Mouse (Mus musculus): ENCODE measurements around the gene Tmem107. TPM values are rescaled to one million over a fixed set of nuclear protein-coding genes. Genes with fewer than 3 reads are reported as not detected.

The Tmem107 gene
- 10 to 100 TPM; 14.2 to 16.9 TPM for total RNA-seq (2021)
- long read RNA-seq, experiment 1, transcript Tmem107-201 (5 exons, 779 nt), result major isoform, 10 of 13 reads
- long read RNA-seq, experiment 1, partial matches to known transcripts, result 1 of 13 reads
- long read RNA-seq, experiment 1, other reads (novel, unspliced or antisense), result 2 of 13 reads
- long read RNA-seq, experiment 2, transcript Tmem107-201 (5 exons, 779 nt), result major isoform, 5 of 16 reads
- long read RNA-seq, experiment 2, partial matches to known transcripts, result 5 of 16 reads
- long read RNA-seq, experiment 2, other reads (novel, unspliced or antisense), result 2 of 16 reads

DNA sequence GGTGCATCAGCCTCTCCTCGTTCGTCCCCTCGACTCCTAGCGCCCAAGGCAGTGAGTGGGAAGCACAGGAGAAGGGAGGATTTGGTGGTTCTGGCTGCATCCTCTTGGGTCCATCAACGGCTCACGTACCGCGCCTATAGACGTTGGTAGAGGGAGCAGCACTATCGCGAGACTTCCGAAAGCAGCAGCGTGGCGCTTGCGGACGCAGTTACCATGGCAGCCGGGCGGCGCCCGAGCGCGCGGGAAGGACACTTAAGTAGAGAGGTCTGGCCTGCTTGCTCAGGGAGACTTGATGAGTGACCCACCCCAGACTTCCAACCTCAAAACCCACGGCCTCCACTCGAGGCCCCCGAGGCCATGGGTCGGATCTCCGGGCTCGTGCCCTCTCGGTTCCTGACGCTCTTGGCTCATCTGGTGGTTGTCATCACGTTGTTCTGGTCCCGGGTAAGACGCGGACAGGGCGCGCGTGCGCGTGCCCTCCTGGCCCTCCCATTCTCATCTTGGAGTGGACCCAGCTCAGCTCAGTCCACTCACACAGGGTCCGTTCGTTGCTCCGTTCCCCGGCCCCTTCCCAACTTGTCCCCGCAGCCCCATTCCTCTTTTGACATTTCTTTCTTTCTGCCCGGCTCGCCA lies at the start of gene Tmem107:
Gene Tmem107, plus strand, starts transcription at position 217 of the 633 bp plus-strand sequence.
- peak; percentile 94 to 95 for DNase-seq (ENCODE audit: low spot score in 2 of 2)
- intact Hi-C loops (cut with DNase I), result loop anchor here (2.0 kb wide), 1 partner anchor 16 kb away; no protein-coding TSS in a partner anchor

GRCm38 (mm10) chr11:69026562-69026961 lies 44.0 kb upstream of the Tmem107 start:
- intact Hi-C loops (cut with DNase I), result no loop called here
- DNase-seq (ENCODE audit: low spot score in 2 of 2), result no peak

- no peak for DNase-seq (ENCODE audit: low spot score in 2 of 2)
- intact Hi-C loops (cut with DNase I), result no loop called here
Observed at GRCm38 (mm10) chr11:69028805-69029204, 41.8 kb upstream of the Tmem107 start.

DNA sequence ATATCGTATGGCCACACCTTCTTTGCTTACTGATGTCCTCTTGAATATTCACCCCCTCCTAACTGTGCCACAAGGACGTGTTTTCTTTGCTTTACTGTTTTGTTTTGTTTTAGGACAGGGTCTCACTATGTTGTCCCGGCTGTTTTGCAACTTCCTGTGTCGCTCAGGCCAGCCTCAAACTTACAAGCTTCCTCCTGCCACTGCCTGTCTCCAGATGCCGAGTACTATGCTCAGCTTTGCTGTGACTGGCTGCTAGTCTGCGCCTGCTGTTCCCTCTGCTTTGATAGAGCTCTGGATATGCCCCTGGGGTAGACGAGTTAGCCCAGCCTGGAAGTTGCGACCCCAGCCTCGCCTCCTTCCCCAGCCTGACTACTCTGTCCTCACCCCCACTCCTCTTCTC lies 37.1 kb upstream of the Tmem107 start:
- intact Hi-C loops (cut with DNase I), result no loop called here

DNA sequence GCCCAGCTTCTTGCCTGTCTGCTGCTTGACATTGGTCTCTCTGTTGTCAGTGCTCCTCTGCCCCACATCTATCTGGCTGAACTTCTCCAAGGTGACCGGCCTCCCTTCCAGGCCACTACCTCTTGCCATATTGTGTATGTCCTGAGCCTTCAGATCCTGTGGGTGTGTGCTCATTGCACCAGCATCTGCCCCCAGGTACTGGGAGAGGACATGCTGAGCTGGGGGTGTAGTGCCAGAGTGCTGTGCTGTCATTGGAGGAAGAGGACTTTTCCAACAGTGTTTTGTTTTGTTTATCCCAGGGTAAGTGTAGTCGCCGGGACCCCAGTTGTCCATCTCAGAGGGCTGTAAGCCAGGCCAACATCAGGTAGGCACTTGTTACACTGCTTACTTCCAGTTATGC lies 36.0 kb upstream of the Tmem107 start:
- DNase-seq (ENCODE audit: low spot score in 2 of 2), result no peak
- intact Hi-C loops (cut with DNase I), result no loop called here

More for the DNA sequence above, 37.1 kb upstream of the Tmem107 start:
- DNase-seq (ENCODE audit: low spot score in 2 of 2), result no peak

GRCm38 (mm10) chr11:69035411-69035810 lies 35.2 kb upstream of the Tmem107 start:
- intact Hi-C loops (cut with DNase I), result no loop called here
- DNase-seq (ENCODE audit: low spot score in 2 of 2), result no peak

- peak; percentile 95 to 97 for DNase-seq (ENCODE audit: low spot score in 2 of 2)
- intact Hi-C loops (cut with DNase I), result no loop called here
Observed at GRCm38 (mm10) chr11:69035849-69036248, 34.8 kb upstream of the Tmem107 start.

DNA sequence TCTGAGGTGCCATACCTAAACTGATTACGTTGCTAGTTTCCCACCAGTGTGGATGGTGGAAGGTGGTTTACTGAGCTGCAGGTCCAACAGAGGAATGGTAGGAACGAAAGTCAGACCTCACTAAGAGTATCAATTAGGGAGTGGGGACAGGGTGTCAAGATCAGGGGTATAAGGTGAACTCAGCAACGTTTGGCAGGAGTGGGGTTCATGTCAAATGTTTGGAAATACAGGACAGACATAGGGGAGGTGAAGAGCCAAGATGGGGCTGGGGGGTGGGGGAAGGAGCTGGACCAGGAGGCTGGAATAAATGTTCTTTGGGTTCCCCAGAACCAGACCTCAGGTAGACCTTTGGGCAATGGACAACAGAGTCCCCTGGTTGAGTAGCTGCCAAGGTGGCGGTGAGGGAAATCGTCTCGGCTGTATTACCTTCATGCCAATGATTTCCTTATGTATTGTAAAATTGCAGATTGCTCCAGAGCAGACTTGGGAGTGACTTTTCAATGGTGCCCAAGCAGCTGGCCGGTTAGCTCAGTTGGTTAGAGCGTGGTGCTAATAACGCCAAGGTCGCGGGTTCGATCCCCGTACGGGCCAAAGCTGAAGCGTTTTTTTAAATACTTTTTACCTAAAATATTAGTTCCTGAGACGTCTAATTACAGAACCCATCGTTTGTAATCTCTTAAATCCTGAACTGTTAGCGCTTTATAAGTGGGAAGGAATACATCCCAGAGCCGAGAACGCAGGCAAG lies 33.9 kb upstream of the Tmem107 start:
- intact Hi-C loops (cut with DNase I), result no loop called here
- DNase-seq (ENCODE audit: low spot score in 2 of 2), result peak; percentile 86 to 95

- intact Hi-C loops (cut with DNase I), result no loop called here
- peak; percentile 81 to 92 for DNase-seq (ENCODE audit: low spot score in 2 of 2)
Observed at GRCm38 (mm10) chr11:69037231-69038061, 33.2 kb upstream of the Tmem107 start.

GRCm38 (mm10) chr11:69038173-69038572 lies 32.4 kb upstream of the Tmem107 start:
- DNase-seq (ENCODE audit: low spot score in 2 of 2), result no peak
- intact Hi-C loops (cut with DNase I), result no loop called here

GRCm38 (mm10) chr11:69045531-69046394 lies 24.8 kb upstream of the Tmem107 start, which contains the start of gene Aurkb:
TSS of gene Aurkb (plus strand) at chr11:69045647.
- DNase-seq (ENCODE audit: low spot score in 2 of 2), result peak; percentile 76 to 80
- intact Hi-C loops (cut with DNase I), result no loop called here

DNA sequence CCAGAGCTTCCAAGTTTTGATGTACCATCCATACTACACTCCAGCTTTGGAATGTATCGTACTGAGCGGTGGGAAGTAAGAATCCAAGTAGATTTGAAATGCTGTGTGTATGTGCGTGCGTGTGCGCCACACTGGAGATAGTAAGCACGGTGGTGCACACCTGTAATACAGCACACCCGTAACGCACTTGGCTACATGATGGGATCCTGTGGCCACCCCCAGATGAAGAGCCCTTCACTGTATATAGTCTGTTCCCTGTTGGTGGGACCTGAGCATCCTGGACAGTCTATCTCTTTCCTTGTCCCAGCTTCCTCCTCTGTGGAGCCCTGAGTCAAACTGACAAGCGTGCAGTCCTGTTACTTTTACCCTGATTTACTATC lies 24.2 kb upstream of the Tmem107 start:
- DNase-seq (ENCODE audit: low spot score in 2 of 2), result no peak
- intact Hi-C loops (cut with DNase I), result no loop called here

DNA sequence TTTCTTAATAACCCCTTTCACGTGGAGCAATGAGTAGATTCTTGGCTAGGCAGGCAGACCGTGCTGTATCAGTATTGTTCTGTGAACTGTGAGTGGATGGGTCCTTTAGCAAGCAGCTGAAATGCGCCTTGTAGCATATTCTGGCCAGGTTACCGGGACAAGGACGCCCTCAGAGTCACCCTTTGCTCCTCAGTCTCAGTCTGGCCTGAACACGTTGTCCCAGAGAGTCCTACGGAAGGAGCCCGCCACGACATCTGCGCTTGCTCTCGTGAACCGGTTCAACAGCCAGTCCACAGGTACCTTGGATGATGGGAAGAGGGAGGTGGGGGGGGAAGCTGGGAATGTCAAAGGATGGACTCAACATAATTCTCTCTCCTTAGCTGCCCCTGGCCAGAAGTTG lies 23.0 kb upstream of the Tmem107 start:
- no peak for DNase-seq (ENCODE audit: low spot score in 2 of 2)
- intact Hi-C loops (cut with DNase I), result no loop called here

GRCm38 (mm10) chr11:69048151-69048550 lies 22.5 kb upstream of the Tmem107 start:
- intact Hi-C loops (cut with DNase I), result no loop called here
- DNase-seq (ENCODE audit: low spot score in 2 of 2), result no peak

GRCm38 (mm10) chr11:69050748-69051147 lies 19.9 kb upstream of the Tmem107 start:
- intact Hi-C loops (cut with DNase I), result no loop called here
- no peak for DNase-seq (ENCODE audit: low spot score in 2 of 2)

DNA sequence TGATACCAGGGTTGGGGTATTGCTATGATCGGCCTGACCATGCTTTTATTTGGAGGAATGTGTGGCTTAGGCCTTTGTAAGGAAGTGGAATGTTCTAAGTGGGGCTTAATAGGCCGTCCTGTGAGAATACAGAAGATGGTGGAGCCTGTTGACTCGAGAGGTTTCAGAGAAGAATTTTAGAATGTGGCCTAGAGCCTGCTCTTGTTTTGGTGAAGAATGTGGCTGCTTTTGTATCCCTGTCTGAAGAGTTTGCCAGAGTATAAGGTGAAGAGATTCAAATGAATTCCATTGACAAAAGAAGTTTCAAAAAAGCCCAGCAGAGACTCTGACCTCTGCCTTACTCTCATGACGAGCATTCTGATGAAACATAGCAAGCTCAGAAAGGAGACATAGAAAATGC lies 18.8 kb upstream of the Tmem107 start:
- intact Hi-C loops (cut with DNase I), result no loop called here
- no peak for DNase-seq (ENCODE audit: low spot score in 2 of 2)

- DNase-seq (ENCODE audit: low spot score in 2 of 2), result no peak
- intact Hi-C loops (cut with DNase I), result no loop called here
Observed at GRCm38 (mm10) chr11:69052824-69053421, 17.7 kb upstream of the Tmem107 start.

DNA sequence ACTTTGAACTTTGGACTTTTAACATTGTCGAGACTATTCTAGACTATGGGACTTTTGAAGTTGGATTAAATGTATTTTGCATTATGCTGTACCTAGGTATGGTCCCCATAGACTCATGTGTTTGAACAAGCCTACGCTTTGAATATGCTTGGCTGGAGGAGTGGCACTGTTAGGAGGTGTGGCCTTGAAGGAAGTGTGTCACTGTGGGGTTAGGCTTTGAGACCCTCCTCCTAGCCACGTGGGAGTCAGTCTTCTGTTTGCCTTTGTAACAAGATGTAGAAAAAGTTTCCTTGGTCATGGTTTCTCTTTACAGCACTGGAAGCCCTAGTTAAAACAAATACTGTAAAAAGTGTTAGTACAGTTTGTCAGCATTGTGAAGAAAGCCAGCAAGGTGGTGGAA lies 16.8 kb upstream of the Tmem107 start:
- DNase-seq (ENCODE audit: low spot score in 2 of 2), result no peak
- intact Hi-C loops (cut with DNase I), result no loop called here

Measured in left cerebral cortex, postnatal 14 days (tissue).